Mouse (Mus musculus) brain, embryonic 14.5 days (tissue): ENCODE data around the gene Pxdn. TPM values are rescaled to one million over a fixed set of nuclear protein-coding genes. Genes with fewer than 3 reads are reported as not detected.

Experiments
- DNase-seq: peaks from one replicate; pipeline ENCODE4 v3.0.0-alpha.2; 2011; ENCODE audit warnings: low read depth
- CTCF ChIP-seq: fragments of 200-500 bp; IDR thresholded peaks from 2 replicates; pipeline ENCODE4 v1.5.1; 2012; ENCODE audit warnings: inconsistent platforms, mild to moderate bottlenecking, moderate library complexity, borderline replicate concordance; ENCODE audit not compliant: insufficient read depth, insufficient read length; ENCODE audit errors: extremely low read depth
- POLR2A ChIP-seq: fragments of 200-500 bp; IDR thresholded peaks from 2 replicates; pipeline ENCODE4 v1.6.1; 2012; ENCODE audit warnings: mild to moderate bottlenecking, inconsistent platforms, borderline replicate concordance; ENCODE audit not compliant: poor library complexity, insufficient read depth, insufficient read length, severe bottlenecking; ENCODE audit errors: extremely low read depth
- polyA plus RNA-seq: library from polyadenylated mRNA; depleted of rRNA; stranded (reverse); fragments of >200 nt; gene quantifications from 2 replicates; pipeline ENCODE4 v1.2.3, GENCODE M21; 2012

The Pxdn gene
- polyA plus RNA-seq, 1 experiment = 174 TPM

- no peak for TF ChIP-seq CTCF
- no peak for TF ChIP-seq POLR2A
- no peak for DNase-seq
Observed at GRCm38 (mm10) chr12:29932951-29933350, 4.5 kb upstream of the Pxdn start.

GRCm38 (mm10) chr12:29933501-29933900, 3.9 kb upstream of the Pxdn start:
- no peak for DNase-seq
- TF ChIP-seq CTCF (no peak), POLR2A (no peak)

GRCm38 (mm10) chr12:29934120-29934581, 3.3 kb upstream of the Pxdn start:
- no peak for DNase-seq
- TF ChIP-seq POLR2A (no peak), CTCF (no peak)

GRCm38 (mm10) chr12:29937851-29938375, 505 bp downstream of the Pxdn start:
- DNase-seq = peak; percentile 86
- no peak for TF ChIP-seq CTCF
- TF ChIP-seq POLR2A = peak; percentile 88

- DNase-seq = peak; percentile 88
- no peak; the same call in 1 of the 2 replicates for TF ChIP-seq POLR2A
- TF ChIP-seq CTCF = no peak
Observed at GRCm38 (mm10) chr12:29938376-29939041, 1.1 kb downstream of the Pxdn start.

- TF ChIP-seq POLR2A (no peak), CTCF (no peak)
- no peak for DNase-seq
Observed at GRCm38 (mm10) chr12:29939261-29939671, 1.9 kb downstream of the Pxdn start.

- DNase-seq = no peak
- no peak for TF ChIP-seq CTCF
- TF ChIP-seq POLR2A = no peak
Observed at GRCm38 (mm10) chr12:29942435-29942834, 5.0 kb downstream of the Pxdn start.

- TF ChIP-seq POLR2A (no peak), CTCF (no peak)
- no peak for DNase-seq
Observed at GRCm38 (mm10) chr12:29944650-29945049, 7.2 kb downstream of the Pxdn start.

GRCm38 (mm10) chr12:29945182-29945743, 7.9 kb downstream of the Pxdn start:
- no peak for TF ChIP-seq CTCF
- no peak for TF ChIP-seq POLR2A
- no peak for DNase-seq

- TF ChIP-seq POLR2A = no peak
- no peak for TF ChIP-seq CTCF
- peak; percentile 40 for DNase-seq
Observed at GRCm38 (mm10) chr12:29951043-29951442, 13.6 kb downstream of the Pxdn start.

GRCm38 (mm10) chr12:29951485-29951884, 14.1 kb downstream of the Pxdn start:
- no peak for DNase-seq
- TF ChIP-seq CTCF = no peak
- TF ChIP-seq POLR2A = no peak
